Comparison of ENCODE assay signal across 9 mouse cellular contexts in the genomic region with DNA sequence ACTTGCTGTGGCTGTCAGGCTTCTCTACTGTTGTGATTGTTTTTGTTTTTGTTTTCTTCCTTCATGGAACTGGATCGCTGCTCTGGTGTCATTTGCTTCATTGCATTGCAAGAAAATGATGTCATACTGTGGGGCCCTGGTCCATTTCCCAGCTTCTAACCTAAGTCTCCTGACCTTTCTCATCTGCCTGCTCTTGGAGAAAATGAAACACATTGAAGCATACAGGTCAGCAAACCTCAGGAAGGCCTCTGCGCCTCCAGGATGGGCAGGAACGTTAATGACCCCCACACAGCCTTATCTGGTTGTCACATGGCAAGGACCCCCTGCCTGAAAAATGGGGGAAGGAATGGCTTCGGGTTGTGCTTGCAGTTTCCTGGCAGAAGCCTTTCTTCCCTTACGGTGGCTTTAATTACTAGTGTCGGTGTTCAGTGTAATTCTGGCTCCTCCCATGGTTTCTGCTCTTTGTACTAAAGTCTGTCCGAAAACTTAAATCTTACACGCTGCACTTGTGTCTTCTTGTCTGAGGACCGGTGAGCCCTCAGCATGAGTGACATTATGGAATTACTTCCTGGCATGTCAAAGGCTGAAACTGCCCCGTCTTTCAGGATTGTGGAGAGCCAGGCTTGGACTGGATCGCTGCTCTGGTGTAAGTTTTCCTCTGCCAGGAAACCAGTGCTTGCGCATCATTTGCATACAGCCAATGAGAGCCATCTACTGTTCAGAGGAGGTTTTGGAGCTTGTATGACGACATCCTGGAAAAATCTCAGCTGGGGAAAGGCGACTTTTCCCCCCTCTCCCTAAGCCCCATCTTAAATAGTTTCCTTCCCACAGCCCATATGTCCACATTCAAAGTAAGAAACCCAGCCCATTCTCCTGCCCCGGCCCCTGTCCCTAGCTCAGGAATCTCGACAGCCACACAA. TPM values are rescaled to one million over a fixed set of nuclear protein-coding genes. Genes with fewer than 3 reads are reported as not detected.
DNase-seq lines count a peak whose midpoint lies in the region; ATAC-seq lines count a peak whose summit lies in the region.
"Had no signal": no experiment of that assay in that cellular context is flagged by ENCODE, and none has a peak within 500 bp of the region (broad histone marks: within the 10 kb centered on the region; RNA-seq: fewer than 3 reads in every experiment).

No protein-coding gene starts in this region.

- no peaks in the 10 kb centered on the region for H3K27me3 ChIP-seq in intestine, embryonic 16.5 days (replicated peaks; ENCODE audit: control insufficient read depth, insufficient read depth, low read length)

- peak overlapping the region; percentile 96 for H3K27ac ChIP-seq in intestine, embryonic 16.5 days (ENCODE audit: low read length)

- intact Hi-C loops in left cerebral cortex, postnatal 10 days (cut with DNase I): loop anchor here (10.0 kb wide), 2 partner anchors 278 to 388 kb away; no protein-coding TSS in a partner anchor

- H3K4me1 ChIP-seq in intestine, embryonic 16.5 days (ENCODE audit: control insufficient read depth, insufficient read depth, low read length): peaks cover 26% of the 10 kb centered on the region

- H3K9me3 ChIP-seq in intestine, embryonic 16.5 days (ENCODE audit: control insufficient read depth, low read length): no peaks in the 10 kb centered on the region

- peak overlapping the region; percentile 65 for H3K9ac ChIP-seq in intestine, embryonic 16.5 days (ENCODE audit: low read depth, low read length)

- peak; percentile 91 for ATAC-seq in intestine, embryonic 16.5 days
- ATAC-seq in megakaryocyte, adult 5-6 weeks (ENCODE audit: poor library complexity, severe bottlenecking): peak; percentile 71

- H3K36me3 ChIP-seq in intestine, embryonic 16.5 days (ENCODE audit: control insufficient read depth, insufficient read depth, low read length): no peaks in the 10 kb centered on the region

- peak overlapping the region; percentile 33 for H3K4me3 ChIP-seq in intestine, embryonic 16.5 days (ENCODE audit: low read length)

- peak overlapping the region; percentile 59 for H3K4me2 ChIP-seq in intestine, embryonic 16.5 days (ENCODE audit: low read depth, low read length)

- WGBS in intestine, embryonic 16.5 days: 5% methylated on average over 16 of the region's 16 CpGs

- peak; percentile 58 to 59 for DNase-seq in adrenal gland, adult 18-20 months (ENCODE audit: low spot score in 2 of 2)
- DNase-seq in embryo, embryonic 9.5 days (ENCODE audit: extremely low spot score): peak; percentile 72
- DNase-seq in gonadal fat pad, adult 2 months (ENCODE audit: low read depth): peak; percentile 47
- DNase-seq in left cerebral cortex, postnatal 10 days (ENCODE audit: extremely low spot score in 1 of 2, low spot score in 2 of 2): peak; percentile 68 to 70
- DNase-seq in right cerebral cortex, postnatal 36 days (ENCODE audit: low spot score in 2 of 2): peak; percentile 18 to 59
- no peak for DNase-seq in thymus, postnatal 25 days

RNA-seq across cellular contexts. Expression of a gene that starts 33.1 kb away (rescaled TPM):
- total RNA-seq in adrenal gland, adult 18-20 months (2021): not detected
- 13.5 and 27.9 TPM in 2 replicates for polyA plus RNA-seq in gonadal fat pad, adult 2 months (2012; rRNA removed)
- not detected in 2 replicates for polyA plus RNA-seq in intestine, embryonic 16.5 days (2015; fragmentation: Nextera tagmentation; extraction: Ambion mirVana)
- total RNA-seq in left cerebral cortex, postnatal 10 days (2021): under 1 TPM; 0.51 to 0.53 TPM
- not detected in 2 replicates for total RNA-seq in megakaryocyte, adult 5-6 weeks (2015)
- total RNA-seq in megakaryocyte, adult 5-6 weeks (2017): not detected in 2 replicates
- total RNA-seq: gastrocnemius, postnatal 4 days had no signal
